Mouse (Mus musculus): ENCODE measurements at regions not wholly inside any gene's neighbourhood (a gene's known extent, or its start where the extent isn't known, plus 50 kb on each side); places are given as distances from the start of the nearest gene placed in this dataset.
A peak's percentile ranks its signal among the peaks of the same experiment; 100 is the strongest.

- H3K4me1 ChIP-seq (ENCODE audit: control insufficient read depth, insufficient read depth, low read length), result no peaks in the 10 kb centered on the region
- no peaks in the 10 kb centered on the region for H3K36me3 ChIP-seq (ENCODE audit: control insufficient read depth, insufficient read depth, low read length)
- H3K9me3 ChIP-seq (ENCODE audit: control insufficient read depth, low read length), result no peaks in the 10 kb centered on the region
- 85% methylated on average over 4 of the region's 4 CpGs for WGBS
- H3K4me2 ChIP-seq (ENCODE audit: low read depth, low read length), result no peak overlapping the region
- H3K9ac ChIP-seq (ENCODE audit: low read depth, low read length), result no peak overlapping the region
- H3K4me3 ChIP-seq (ENCODE audit: low read length), result no peak overlapping the region
- no peak overlapping the region for H3K27ac ChIP-seq (ENCODE audit: low read length)
- no peaks in the 10 kb centered on the region for H3K27me3 ChIP-seq (replicated peaks; ENCODE audit: control insufficient read depth, insufficient read depth, low read length)
- no peak for ATAC-seq
Observed at GRCm38 (mm10) chr1:35372751-35373150, 523.0 kb downstream of the Plekhb2 start.

- H3K9me3 ChIP-seq (ENCODE audit: control insufficient read depth, low read length), result no peaks in the 10 kb centered on the region
- H3K27ac ChIP-seq (ENCODE audit: low read length), result no peak overlapping the region
- 65% methylated on average over 11 of the region's 11 CpGs for WGBS
Observed at GRCm38 (mm10) chr1:35380633-35381385, 531.0 kb downstream of the Plekhb2 start.

GRCm38 (mm10) chr1:35385430-35385829 is 535.7 kb downstream of the Plekhb2 start:
- ATAC-seq, result no peak
- Histone ChIP-seq H3K27me3 (replicated peaks; ENCODE audit: control insufficient read depth, insufficient read depth, low read length) (no peaks in the 10 kb centered on the region), H3K9ac (ENCODE audit: low read depth, low read length) (no peak overlapping the region), H3K4me3 (ENCODE audit: low read length) (no peak overlapping the region), H3K4me2 (ENCODE audit: low read depth, low read length) (no peak overlapping the region), H3K4me1 (ENCODE audit: control insufficient read depth, insufficient read depth, low read length) (no peaks in the 10 kb centered on the region; the same call in 1 of the 2 replicates), H3K9me3 (ENCODE audit: control insufficient read depth, low read length) (no peaks in the 10 kb centered on the region), H3K36me3 (ENCODE audit: control insufficient read depth, insufficient read depth, low read length) (no peaks in the 10 kb centered on the region), H3K27ac (ENCODE audit: low read length) (no peak overlapping the region)
- WGBS, result 33% methylated on average over 9 of the region's 9 CpGs

More at GRCm38 (mm10) chr1:35380633-35381385, 531.0 kb downstream of the Plekhb2 start:
- Histone ChIP-seq H3K27me3 (replicated peaks; ENCODE audit: control insufficient read depth, insufficient read depth, low read length) (no peaks in the 10 kb centered on the region), H3K4me3 (ENCODE audit: low read length) (no peak overlapping the region), H3K4me2 (ENCODE audit: low read depth, low read length) (no peak overlapping the region), H3K36me3 (ENCODE audit: control insufficient read depth, insufficient read depth, low read length) (no peaks in the 10 kb centered on the region), H3K4me1 (ENCODE audit: control insufficient read depth, insufficient read depth, low read length) (no peaks in the 10 kb centered on the region; the same call in 1 of the 2 replicates), H3K9ac (ENCODE audit: low read depth, low read length) (no peak overlapping the region)
- ATAC-seq, result peak; percentile 36

- no peak overlapping the region for H3K4me2 ChIP-seq (ENCODE audit: low read depth, low read length)
- H3K9me3 ChIP-seq (ENCODE audit: control insufficient read depth, low read length), result no peaks in the 10 kb centered on the region
- ATAC-seq, result no peak
- H3K27me3 ChIP-seq (replicated peaks; ENCODE audit: control insufficient read depth, insufficient read depth, low read length), result no peaks in the 10 kb centered on the region
- no peaks in the 10 kb centered on the region for H3K36me3 ChIP-seq (ENCODE audit: control insufficient read depth, insufficient read depth, low read length)
- no peak overlapping the region for H3K4me3 ChIP-seq (ENCODE audit: low read length)
- H3K9ac ChIP-seq (ENCODE audit: low read depth, low read length), result no peak overlapping the region
- WGBS, result 38% methylated on average over 6 of the region's 6 CpGs
- H3K27ac ChIP-seq (ENCODE audit: low read length), result no peak overlapping the region
- H3K4me1 ChIP-seq (ENCODE audit: control insufficient read depth, insufficient read depth, low read length), result no peaks in the 10 kb centered on the region
Observed at GRCm38 (mm10) chr1:35388181-35388580, 538.4 kb downstream of the Plekhb2 start.

GRCm38 (mm10) chr1:35390371-35390770 is 540.6 kb downstream of the Plekhb2 start:
- H3K27me3 ChIP-seq (replicated peaks; ENCODE audit: control insufficient read depth, insufficient read depth, low read length), result no peaks in the 10 kb centered on the region
- no peak overlapping the region for H3K4me2 ChIP-seq (ENCODE audit: low read depth, low read length)
- 55% methylated on average over 4 of the region's 4 CpGs for WGBS
- H3K36me3 ChIP-seq (ENCODE audit: control insufficient read depth, insufficient read depth, low read length), result no peaks in the 10 kb centered on the region
- no peak overlapping the region for H3K27ac ChIP-seq (ENCODE audit: low read length)
- H3K4me1 ChIP-seq (ENCODE audit: control insufficient read depth, insufficient read depth, low read length), result no peaks in the 10 kb centered on the region
- ATAC-seq, result peak; percentile 80
- no peak overlapping the region for H3K9ac ChIP-seq (ENCODE audit: low read depth, low read length)
- H3K9me3 ChIP-seq (ENCODE audit: control insufficient read depth, low read length), result no peaks in the 10 kb centered on the region
- H3K4me3 ChIP-seq (ENCODE audit: low read length), result no peak overlapping the region

- H3K27me3 ChIP-seq (replicated peaks; ENCODE audit: control insufficient read depth, insufficient read depth, low read length), result no peaks in the 10 kb centered on the region
- H3K9ac ChIP-seq (ENCODE audit: low read depth, low read length), result no peak overlapping the region
- WGBS, result 78% methylated on average over 7 of the region's 7 CpGs
- H3K9me3 ChIP-seq (ENCODE audit: control insufficient read depth, low read length), result no peaks in the 10 kb centered on the region
- ATAC-seq, result no peak
- no peak overlapping the region for H3K4me3 ChIP-seq (ENCODE audit: low read length)
- no peaks in the 10 kb centered on the region for H3K36me3 ChIP-seq (ENCODE audit: control insufficient read depth, insufficient read depth, low read length)
- no peak overlapping the region; the same call in 1 of the 2 replicates for H3K27ac ChIP-seq (ENCODE audit: low read length)
- no peak overlapping the region for H3K4me2 ChIP-seq (ENCODE audit: low read depth, low read length)
- no peaks in the 10 kb centered on the region for H3K4me1 ChIP-seq (ENCODE audit: control insufficient read depth, insufficient read depth, low read length)
Observed at GRCm38 (mm10) chr1:35390858-35391586, 541.2 kb downstream of the Plekhb2 start.

- 79% methylated on average over 6 of the region's 6 CpGs for WGBS
- Histone ChIP-seq H3K9ac (ENCODE audit: low read depth, low read length) (no peak overlapping the region), H3K36me3 (ENCODE audit: control insufficient read depth, insufficient read depth, low read length) (no peaks in the 10 kb centered on the region), H3K4me3 (ENCODE audit: low read length) (no peak overlapping the region), H3K4me1 (ENCODE audit: control insufficient read depth, insufficient read depth, low read length) (no peaks in the 10 kb centered on the region), H3K27me3 (replicated peaks; ENCODE audit: control insufficient read depth, insufficient read depth, low read length) (no peaks in the 10 kb centered on the region), H3K4me2 (ENCODE audit: low read depth, low read length) (no peak overlapping the region), H3K27ac (ENCODE audit: low read length) (no peak overlapping the region), H3K9me3 (ENCODE audit: control insufficient read depth, low read length) (no peaks in the 10 kb centered on the region)
- ATAC-seq, result no peak
Observed at GRCm38 (mm10) chr1:35393550-35394118, 543.9 kb downstream of the Plekhb2 start.

- Histone ChIP-seq H3K9ac (ENCODE audit: low read depth, low read length) (no peak overlapping the region), H3K4me1 (ENCODE audit: control insufficient read depth, insufficient read depth, low read length) (no peaks in the 10 kb centered on the region), H3K4me3 (ENCODE audit: low read length) (no peak overlapping the region), H3K36me3 (ENCODE audit: control insufficient read depth, insufficient read depth, low read length) (no peaks in the 10 kb centered on the region), H3K4me2 (ENCODE audit: low read depth, low read length) (no peak overlapping the region), H3K27ac (ENCODE audit: low read length) (no peak overlapping the region), H3K27me3 (replicated peaks; ENCODE audit: control insufficient read depth, insufficient read depth, low read length) (no peaks in the 10 kb centered on the region), H3K9me3 (ENCODE audit: control insufficient read depth, low read length) (no peaks in the 10 kb centered on the region)
- 72% methylated on average over 11 of the region's 11 CpGs for WGBS
- ATAC-seq, result no peak
Observed at GRCm38 (mm10) chr1:35400674-35401359, 551.0 kb downstream of the Plekhb2 start.

- no peak overlapping the region for H3K27ac ChIP-seq (ENCODE audit: low read length)
- WGBS, result 84% methylated on average over 4 of the region's 4 CpGs
- no peaks in the 10 kb centered on the region for H3K4me1 ChIP-seq (ENCODE audit: control insufficient read depth, insufficient read depth, low read length)
- H3K27me3 ChIP-seq (replicated peaks; ENCODE audit: control insufficient read depth, insufficient read depth, low read length), result no peaks in the 10 kb centered on the region
- no peak overlapping the region for H3K4me3 ChIP-seq (ENCODE audit: low read length)
- no peak overlapping the region for H3K4me2 ChIP-seq (ENCODE audit: low read depth, low read length)
- ATAC-seq, result no peak
- H3K9me3 ChIP-seq (ENCODE audit: control insufficient read depth, low read length), result no peaks in the 10 kb centered on the region
- H3K9ac ChIP-seq (ENCODE audit: low read depth, low read length), result no peak overlapping the region
- no peaks in the 10 kb centered on the region for H3K36me3 ChIP-seq (ENCODE audit: control insufficient read depth, insufficient read depth, low read length)
Observed at GRCm38 (mm10) chr1:35402995-35403394, 553.2 kb downstream of the Plekhb2 start.
